Mouse (Mus musculus) embryo, embryonic 9.5 days (tissue): Measurements from ENCODE around the gene Cpt1a.

ENCODE experiments used
- DNase-seq: peaks from one replicate; pipeline ENCODE4 v3.0.0-alpha.2; 2017; ENCODE audit errors: extremely low spot score

The Cpt1a gene

DNA sequence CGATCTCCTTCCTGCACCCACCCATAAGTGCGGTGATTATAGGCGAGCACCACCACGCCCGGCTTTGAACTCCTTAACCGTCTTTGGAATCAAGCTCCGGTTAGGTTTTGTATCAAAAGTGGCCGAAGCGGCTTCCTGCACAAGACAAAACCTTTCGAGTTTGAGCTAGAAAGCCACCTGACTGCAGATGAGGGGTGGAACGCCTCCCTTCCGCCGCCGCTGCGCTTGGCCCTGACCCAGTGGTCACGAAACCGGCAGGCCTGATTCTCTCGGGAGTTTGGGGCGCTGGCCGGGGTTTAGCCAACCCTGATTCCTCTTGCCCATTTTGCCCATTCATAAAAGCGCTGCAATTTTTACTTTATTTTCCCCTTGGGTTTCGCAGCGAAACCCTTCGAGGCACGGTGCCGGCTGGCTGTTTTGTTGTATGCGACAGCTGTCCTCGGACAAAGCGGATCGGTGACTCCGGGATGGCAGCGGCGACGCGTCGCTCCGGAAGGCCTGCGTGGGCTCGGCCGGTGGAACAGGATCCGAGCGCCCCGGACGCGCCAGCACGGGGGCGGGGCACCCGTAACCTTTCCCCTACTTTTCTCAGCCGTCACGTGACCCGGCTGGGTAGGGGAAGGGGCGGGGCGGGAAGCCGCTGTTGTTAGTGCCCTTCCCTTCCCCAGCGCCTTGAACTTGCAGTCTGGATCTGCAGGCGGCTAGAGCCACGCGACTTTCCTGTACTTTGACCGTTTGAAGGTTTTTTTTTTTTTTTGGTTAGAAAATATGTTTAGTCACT, 3.0 kb downstream of the Cpt1a start:
- peak; percentile 80 for DNase-seq

- no peak for DNase-seq
Measured at GRCm38 (mm10) chr19:3325771-3326478, 3.8 kb downstream of the Cpt1a start.

GRCm38 (mm10) chr19:3326479-3327047, 4.4 kb downstream of the Cpt1a start:
- DNase-seq: no peak

DNA sequence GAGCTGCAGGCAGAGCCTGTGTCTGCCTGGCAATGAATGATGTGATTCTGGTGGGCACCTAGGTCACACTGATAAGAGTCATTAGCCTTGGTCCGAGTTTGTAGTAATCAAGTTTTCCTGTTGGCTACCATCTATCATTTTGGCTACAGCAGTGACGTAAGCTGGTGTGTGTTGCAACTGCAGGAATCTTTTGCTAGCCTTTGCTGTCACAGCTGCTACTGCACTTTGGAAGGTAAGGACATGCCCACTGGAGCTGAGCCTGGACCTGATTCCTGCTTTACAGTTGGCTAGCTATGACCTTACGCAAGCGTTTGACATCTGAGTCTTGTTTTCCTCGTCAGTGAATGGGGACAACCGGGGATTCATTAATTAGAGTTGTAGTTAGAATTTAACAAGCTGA, 11.1 kb downstream of the Cpt1a start:
- DNase-seq: no peak

- no peak for DNase-seq
Measured at GRCm38 (mm10) chr19:3333694-3334515, 11.8 kb downstream of the Cpt1a start.

GRCm38 (mm10) chr19:3334550-3334949, 12.4 kb downstream of the Cpt1a start:
- DNase-seq: no peak

GRCm38 (mm10) chr19:3335917-3336316, 13.8 kb downstream of the Cpt1a start:
- DNase-seq: no peak

DNA sequence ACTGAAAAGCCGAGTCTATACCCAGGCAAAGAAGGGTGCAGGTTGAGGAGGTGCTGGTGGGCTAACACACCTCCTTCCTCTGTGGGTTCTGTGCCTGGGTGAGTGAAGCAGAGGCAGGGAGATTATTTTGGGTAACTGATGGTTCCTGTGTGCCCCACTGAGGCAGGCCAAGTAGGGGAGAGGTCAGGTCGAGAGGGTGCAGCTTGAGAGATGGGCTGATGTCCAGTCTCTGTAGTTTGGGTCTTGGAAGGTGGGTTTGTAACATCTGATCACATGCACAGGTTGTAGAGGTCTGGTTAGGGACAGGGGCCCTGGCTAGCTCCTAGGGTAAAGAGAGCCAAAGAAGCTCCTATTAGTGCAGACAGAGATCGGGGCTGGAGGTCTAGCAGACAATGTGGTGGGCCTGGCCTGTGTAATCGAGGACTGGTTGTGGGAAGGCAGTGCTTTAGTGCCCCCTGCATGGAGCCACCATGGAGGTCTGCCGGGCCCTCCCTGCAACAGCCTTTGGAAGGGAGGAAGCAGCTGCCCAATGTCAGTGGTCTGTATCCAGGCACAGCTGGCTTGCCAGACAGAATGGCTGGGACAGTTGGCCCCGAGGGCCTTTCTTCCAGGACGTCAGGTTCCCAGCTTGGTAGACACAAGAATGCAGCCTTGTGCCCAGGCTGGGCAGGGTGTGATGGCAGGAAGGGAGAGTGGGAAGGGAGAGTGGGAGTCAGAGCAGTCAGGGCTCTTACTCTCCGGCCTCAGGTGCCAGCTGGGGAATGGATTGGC, 14.5 kb downstream of the Cpt1a start:
- DNase-seq: no peak

DNA sequence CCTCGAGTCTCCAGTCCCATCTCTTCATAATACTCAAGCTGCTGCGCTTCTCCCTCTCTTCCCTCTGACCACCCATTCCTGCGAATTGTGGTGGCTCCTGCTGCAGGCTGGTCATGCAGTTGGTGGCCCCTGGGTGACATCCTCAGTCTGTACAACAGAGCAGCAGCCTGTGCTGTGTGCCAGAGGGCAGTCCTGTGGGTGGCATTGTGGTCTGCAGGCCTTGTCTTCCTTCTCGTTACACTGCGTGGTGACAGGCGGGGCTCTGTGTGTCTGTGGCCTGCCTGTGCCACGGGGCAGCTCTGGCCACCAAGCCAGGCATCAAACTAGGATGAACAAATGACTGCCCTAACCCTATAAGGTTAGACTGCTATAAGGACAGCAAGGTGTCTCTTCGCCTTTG, 17.1 kb downstream of the Cpt1a start:
- no peak for DNase-seq

DNA sequence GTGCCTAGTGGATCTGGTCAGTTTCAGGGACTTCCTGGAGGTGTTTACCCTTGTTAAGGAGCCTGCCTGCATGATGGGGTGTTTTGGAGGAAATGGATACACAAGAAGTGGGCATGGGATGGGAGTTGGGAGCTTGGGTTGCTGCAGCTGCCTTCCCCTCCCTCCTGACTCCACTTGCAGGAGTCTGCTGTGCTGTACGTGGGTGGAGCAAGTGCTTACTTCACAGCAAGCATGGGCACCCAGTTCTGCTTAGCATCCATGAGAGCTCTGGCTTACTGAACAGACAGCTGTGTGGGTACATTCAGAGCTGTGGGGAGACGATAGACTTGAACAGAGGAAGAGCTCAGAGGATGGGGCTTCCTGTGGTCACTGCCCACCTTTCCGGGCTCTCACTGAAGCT, 18.9 kb downstream of the Cpt1a start:
- no peak for DNase-seq

GRCm38 (mm10) chr19:3343929-3344328, 21.8 kb downstream of the Cpt1a start:
- DNase-seq: no peak

DNA sequence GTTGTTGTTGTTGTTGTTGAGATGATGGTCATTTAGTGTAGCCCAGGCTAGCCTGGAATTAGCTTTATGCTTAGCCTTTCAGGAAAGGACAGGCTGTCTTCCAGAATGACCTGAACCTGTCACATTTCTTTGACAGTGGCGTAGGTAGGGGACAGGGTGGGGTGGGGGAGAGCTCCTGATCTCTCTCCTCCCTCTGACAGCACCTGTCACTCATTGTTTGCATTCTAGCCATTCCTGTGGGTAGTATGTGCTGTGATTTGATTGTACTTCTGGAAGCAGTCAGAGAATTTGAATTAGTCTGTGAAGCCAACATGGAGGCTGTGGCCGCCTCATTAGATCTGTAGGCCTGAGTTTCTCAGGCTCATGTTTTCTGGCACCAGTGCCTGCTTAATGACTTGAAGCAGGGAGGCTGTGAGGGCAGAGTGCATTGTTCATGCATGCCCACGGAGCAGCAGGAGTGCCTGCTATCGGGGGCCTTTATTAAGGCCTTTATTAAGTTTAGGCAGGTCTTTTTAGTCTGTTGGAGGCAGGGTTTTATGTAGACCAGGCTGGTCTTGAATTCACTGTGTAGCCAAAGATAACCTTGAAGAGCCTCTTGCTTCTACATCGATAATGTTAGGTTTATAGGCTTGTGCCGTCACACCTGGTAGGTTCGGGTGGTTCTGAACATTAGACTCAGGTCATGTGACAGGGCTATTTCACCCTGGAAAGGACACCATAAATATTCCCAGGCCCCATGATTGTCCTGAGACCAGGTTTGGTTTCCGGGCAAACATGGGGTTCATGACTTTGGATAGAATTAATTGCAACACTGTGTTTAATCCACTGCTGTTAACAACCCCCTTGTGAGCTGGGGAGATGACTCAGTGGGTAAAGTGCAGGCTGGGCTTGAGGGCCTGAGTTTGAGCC, 22.8 kb downstream of the Cpt1a start:
- no peak for DNase-seq

DNA sequence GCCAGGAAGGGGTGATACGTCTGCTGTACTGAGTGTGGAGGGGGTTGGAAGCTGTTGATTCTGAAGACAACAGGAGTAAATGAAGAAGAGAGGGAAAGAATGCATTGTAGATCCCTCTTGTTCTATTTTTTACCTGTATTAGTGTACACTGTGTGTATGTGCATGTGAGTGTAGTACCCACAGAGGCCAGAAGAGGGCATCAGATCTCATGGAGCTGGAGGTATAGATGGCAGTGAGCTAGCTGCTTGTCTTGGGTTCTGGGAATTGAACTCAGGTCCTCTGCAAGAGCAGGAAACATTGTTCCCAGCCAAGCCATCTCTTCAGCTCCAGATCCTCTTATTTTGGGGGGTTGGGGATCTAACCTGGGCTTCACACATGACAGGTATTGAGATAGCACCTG, 25.6 kb downstream of the Cpt1a start:
- DNase-seq: no peak

GRCm38 (mm10) chr19:3353415-3354111, 31.4 kb downstream of the Cpt1a start:
- no peak for DNase-seq

GRCm38 (mm10) chr19:3355096-3355495, 33.0 kb downstream of the Cpt1a start:
- DNase-seq: peak; percentile 7

DNA sequence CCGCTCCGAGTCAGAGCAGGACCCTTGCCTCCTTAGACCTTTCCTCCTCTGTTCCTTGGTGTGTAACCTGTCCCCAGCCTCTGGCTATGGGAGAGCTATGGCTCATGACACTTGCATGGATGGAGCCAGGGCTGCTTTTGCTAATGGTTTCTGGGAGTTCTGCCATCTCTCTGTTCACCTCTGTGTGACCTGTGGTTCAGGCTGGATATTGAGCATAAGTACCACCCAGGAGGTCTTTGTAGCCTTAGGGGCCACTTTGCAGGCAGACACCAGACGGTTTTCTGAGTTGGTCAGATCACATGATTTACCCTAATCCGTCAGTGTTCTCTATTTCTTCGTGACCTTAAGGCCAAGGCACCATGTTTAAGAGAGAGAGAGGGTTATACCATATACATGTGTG, 34.4 kb downstream of the Cpt1a start:
- no peak for DNase-seq

- no peak for DNase-seq
Measured at GRCm38 (mm10) chr19:3357620-3358019, 35.5 kb downstream of the Cpt1a start.

- DNase-seq: no peak
Measured at GRCm38 (mm10) chr19:3359841-3360588, 37.9 kb downstream of the Cpt1a start.

- no peak for DNase-seq
Measured at GRCm38 (mm10) chr19:3363510-3363909, 41.4 kb downstream of the Cpt1a start.
